Mouse (Mus musculus) spleen, postnatal 14 days (tissue): ENCODE results near the gene Gimap9.

Experiments used
- DNase-seq, 2 experiments: peaks; one replicate each; pipeline ENCODE4 v3.0.0; 2021 to 2022; ENCODE audit warnings: low spot score in 2 of 2

Gimap9 gene

DNA sequence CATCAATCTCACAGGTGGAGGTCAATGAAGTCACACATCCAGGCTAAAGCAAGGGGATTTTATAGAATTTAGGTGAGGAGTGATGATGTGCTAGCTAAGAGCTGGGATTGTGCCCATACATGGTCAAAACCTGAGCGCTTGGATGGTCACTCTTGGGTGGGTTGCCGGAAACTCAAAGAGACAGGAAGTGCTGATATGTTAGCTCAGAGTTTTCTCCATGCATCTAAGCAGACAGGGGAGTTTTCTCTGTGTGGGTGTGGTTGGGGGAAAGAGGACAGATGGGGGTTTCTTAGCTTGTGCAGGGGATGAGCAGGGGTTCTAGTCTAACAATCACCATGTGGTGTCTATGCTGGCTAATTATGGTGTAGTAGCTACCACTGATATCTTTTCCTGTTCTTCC lies 13.4 kb downstream of the Gimap9 start:
- no peak for DNase-seq

GRCm38 (mm10) chr6:48692962-48693361 lies 17.0 kb downstream of the Gimap9 start:
- DNase-seq: no peak

DNA sequence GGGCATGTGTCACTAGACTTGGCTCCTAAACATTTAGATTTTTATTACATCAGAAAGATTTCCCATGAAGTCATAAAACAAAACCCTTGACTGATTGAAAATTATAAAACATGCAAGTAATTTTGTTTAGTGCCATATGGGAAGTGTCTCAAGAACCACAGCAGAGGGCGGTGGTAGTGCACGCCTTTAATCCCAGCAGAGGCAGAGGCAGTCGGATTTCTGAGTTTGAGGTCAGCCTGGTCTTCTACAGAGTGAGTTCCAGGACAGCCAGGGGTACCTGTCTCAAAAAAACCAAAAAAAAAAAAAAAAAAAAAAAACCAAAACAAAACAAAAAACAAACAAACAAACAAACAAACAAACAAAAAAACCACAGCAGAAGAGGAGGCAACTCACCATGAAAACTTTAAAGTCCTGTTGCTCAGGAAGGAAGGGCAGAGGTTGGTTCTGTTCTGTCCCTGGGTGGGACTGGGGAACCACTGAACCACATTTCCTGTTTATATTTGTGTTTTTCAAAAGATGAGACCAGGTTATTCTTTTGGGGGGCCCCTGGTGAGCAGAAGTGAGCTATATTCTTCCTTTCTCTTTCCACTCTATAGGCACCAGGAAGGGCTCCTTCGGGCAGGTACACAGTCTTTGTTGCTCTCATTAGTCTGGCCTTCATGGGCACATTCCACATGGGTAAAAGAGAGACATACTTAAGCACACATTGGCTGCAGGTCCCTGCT lies 21.1 kb downstream of the Gimap9 start:
- no peak for DNase-seq

GRCm38 (mm10) chr6:48697555-48697930 lies 21.6 kb downstream of the Gimap9 start:
- no peak for DNase-seq

DNA sequence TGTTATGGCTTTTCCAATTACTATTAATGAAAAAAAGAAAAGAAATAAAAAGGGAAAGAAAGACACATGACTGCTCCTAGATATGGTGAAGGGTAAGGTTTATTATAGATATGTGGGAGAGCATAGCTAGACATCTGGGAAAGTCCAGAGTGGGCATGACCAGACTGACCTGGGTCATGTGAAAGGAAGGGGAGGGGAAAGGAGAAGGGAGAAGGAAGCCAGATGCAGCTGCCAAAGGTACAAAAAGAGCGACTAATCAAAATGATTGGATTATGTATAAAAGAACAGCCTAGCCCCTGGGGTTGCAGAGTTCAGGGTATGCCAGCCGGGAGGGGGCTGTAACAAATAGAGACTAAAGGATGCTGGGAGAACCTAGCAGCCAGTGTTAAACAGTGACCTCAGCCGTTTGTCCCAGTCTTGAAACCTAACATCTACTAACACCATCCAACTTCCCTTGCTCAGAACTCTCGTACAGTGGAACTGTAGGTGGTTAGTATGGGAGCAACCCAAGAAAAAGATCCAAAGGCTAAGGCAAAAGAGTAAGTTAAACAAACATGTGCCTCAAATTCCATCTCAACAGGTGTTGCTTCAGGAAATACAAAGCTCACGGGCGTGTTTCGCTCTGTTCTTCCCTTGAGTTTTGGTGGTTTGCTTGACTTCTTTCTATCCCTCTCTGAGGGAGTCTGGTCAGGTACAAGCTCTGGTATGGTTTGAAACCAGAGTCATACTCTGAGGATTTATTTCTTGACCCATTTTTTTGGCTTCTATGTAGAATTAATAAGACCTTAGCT lies 22.3 kb downstream of the Gimap9 start:
- DNase-seq: no peak

DNA sequence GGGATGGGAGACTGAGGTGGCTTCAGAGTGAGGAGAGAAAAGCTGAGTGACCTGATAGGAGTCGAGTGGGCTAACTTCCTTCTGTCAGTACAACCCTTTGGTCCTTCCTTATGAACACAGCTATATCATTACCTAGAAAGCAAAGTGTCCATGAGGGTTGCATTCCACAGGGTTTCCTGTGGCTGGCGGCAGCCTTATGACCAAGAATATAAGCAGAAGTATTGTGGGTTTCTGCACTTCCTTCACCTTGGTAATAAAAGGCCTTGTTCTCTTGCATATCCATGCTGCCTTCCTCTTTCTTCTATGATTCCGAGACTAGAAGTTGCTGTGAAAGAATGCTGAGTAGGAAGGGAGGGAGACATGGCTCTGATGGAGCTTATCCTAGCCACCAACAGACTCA lies 23.0 kb downstream of the Gimap9 start:
- DNase-seq: no peak

GRCm38 (mm10) chr6:48700251-48701075 lies 24.5 kb downstream of the Gimap9 start:
- DNase-seq: no peak

GRCm38 (mm10) chr6:48702146-48702545 lies 26.2 kb downstream of the Gimap9 start:
- no peak for DNase-seq

DNA sequence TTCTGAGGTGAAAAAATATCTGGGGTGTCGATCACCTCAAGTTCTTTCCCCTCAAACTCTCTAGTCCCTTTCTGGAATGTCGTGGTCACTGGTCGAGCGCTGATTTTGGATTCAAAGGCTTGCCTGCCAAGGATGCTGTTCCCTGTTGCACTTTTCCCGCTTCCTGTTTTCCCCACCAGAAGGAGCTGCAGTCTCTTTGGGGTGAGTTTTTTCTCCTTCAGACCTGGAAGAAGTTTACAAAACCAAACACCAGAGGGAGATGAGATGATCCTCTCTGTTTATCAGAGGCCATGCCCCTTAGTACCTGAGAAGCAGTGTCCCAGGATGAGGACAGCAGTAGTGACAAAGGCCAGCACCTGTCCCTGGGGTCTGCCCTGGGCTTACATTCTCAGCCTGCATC lies 26.7 kb downstream of the Gimap9 start:
- DNase-seq: no peak

DNA sequence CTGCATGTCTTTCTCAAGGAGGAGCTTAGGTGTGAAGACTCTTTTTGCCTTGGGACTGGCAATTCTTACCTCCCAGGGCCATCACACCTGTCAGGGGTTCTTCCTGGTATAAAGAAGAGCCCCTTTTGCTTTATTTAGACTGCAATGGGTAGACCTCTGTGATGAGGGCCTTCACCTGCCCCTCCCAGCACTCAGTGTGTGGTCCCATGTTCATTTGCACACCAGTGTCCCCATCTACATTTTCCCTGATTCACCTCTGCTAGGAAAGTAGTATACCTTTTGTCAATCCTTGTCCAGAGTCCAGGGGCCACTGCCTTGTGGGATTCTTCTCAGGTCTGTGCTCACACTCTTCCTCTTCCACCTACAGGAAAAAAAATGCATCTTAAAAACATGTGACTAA lies 28.2 kb downstream of the Gimap9 start:
- no peak for DNase-seq

GRCm38 (mm10) chr6:48706130-48706529 lies 30.2 kb downstream of the Gimap9 start:
- no peak for DNase-seq

- no peak for DNase-seq
Measured at GRCm38 (mm10) chr6:48718455-48718854, 42.5 kb downstream of the Gimap9 start, which contains the start of the genes Gm28053 and Gimap7. Gm28053 (plus strand) TSS chr6:48718607. Gimap7 (plus strand) TSS chr6:48718621.

- DNase-seq: no peak
Measured at GRCm38 (mm10) chr6:48720326-48720725, 44.4 kb downstream of the Gimap9 start.

GRCm38 (mm10) chr6:48723468-48723867 lies 47.5 kb downstream of the Gimap9 start:
- no peak for DNase-seq

GRCm38 (mm10) chr6:48725476-48725875 lies 49.5 kb downstream of the Gimap9 start:
- no peak for DNase-seq

DNA sequence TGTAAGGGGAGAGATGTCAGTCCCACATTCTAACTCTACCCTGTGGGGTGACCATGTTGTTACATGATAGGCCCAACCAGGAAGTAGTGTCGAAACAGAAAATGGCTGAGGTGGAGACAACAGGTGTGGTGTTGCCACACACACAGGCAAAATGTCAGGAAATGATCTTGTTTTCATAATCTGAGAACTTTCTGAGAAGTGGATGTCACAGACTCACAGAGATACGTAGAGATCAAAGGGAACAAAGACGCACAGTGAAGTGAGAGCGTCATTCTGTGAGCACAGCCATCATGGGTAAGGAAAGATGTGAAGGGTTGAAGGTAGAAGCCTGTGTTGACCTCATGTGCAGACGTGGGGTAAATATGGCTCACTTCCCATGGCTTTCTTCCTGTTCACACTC lies 51.8 kb downstream of the Gimap9 start:
- no peak for DNase-seq
